8 mouse cellular contexts compared by ENCODE assay signal in genomic region chr11:64898758-64899586, GRCm38 (mm10).
DNase-seq lines count a peak whose midpoint lies in the region; ATAC-seq lines count a peak whose summit lies in the region.

No protein-coding gene starts in this region.

- H3K9ac ChIP-seq in forebrain, embryonic 16.5 days (replicated peaks; ENCODE audit: low read depth, low read length) = no peak overlapping the region

- no peaks in the 10 kb centered on the region for H3K9me3 ChIP-seq in forebrain, embryonic 10.5 days
- no peaks in the 10 kb centered on the region for H3K9me3 ChIP-seq in forebrain, embryonic 16.5 days (ENCODE audit: control insufficient read depth, low read length)

- H3K4me1 ChIP-seq in forebrain, embryonic 10.5 days = peaks cover 17% of the 10 kb centered on the region
- H3K4me1 ChIP-seq in forebrain, embryonic 16.5 days (replicated peaks; ENCODE audit: control insufficient read depth, insufficient read depth, low read length) = peaks cover 14% of the 10 kb centered on the region

- H3K4me2 ChIP-seq in forebrain, embryonic 16.5 days (ENCODE audit: low read length) = no peak overlapping the region

- no peak overlapping the region for H3K4me3 ChIP-seq in forebrain, embryonic 10.5 days
- no peak overlapping the region for H3K4me3 ChIP-seq in forebrain, embryonic 16.5 days (replicated peaks; ENCODE audit: low read length)

- ATAC-seq in forebrain, embryonic 16.5 days = no peak

- H3K27ac ChIP-seq in forebrain, embryonic 10.5 days = no peak overlapping the region
- no peak overlapping the region for H3K27ac ChIP-seq in forebrain, embryonic 16.5 days (ENCODE audit: low read length)

- WGBS in forebrain, embryonic 10.5 days = 45% methylated on average over 17 of the region's 17 CpGs
- WGBS in forebrain, embryonic 16.5 days = 36% methylated on average over 17 of the region's 17 CpGs

- DNase-seq in forebrain, embryonic 10.5 days (ENCODE audit: extremely low spot score, low spot score) = peak; percentile 68
- peak; percentile 44 for DNase-seq in c-Kit-positive CD71-negative TER-119-negative erythroid progenitor cells, embryonic 14.5 days (ENCODE audit: low read depth)
- peak; percentile 35 to 90 for DNase-seq in frontal cortex, adult 2 months (ENCODE audit: extremely low spot score in 1 of 2, low spot score in 1 of 2)
- peak; percentile 68 for DNase-seq in induced T-regulatory cell, adult 2 months (ENCODE audit: low read depth)
- peak; percentile 33 to 87 for DNase-seq in left cerebral cortex, adult 9 months (ENCODE audit: low spot score in 2 of 2)
- DNase-seq in mesoderm, embryonic 11.5 days (ENCODE audit: low read depth, low spot score) = peak; percentile 80
- peak; percentile 35 to 50 for DNase-seq in spleen, postnatal 14 days (ENCODE audit: low spot score in 2 of 2)

- H3K36me3 ChIP-seq in forebrain, embryonic 10.5 days (replicated peaks) = no peaks in the 10 kb centered on the region
- no peaks in the 10 kb centered on the region for H3K36me3 ChIP-seq in forebrain, embryonic 16.5 days (ENCODE audit: control insufficient read depth, insufficient read depth)

- peaks cover 47% of the 10 kb centered on the region for H3K27me3 ChIP-seq in forebrain, embryonic 10.5 days (ENCODE audit: poor library complexity, severe bottlenecking)
- peaks cover 16% of the 10 kb centered on the region for H3K27me3 ChIP-seq in forebrain, embryonic 16.5 days (replicated peaks; ENCODE audit: control insufficient read depth, insufficient read depth, low read length)
